Mouse (Mus musculus) kidney, postnatal 4 days (tissue): ENCODE measurements around the gene Xrcc6.

Source experiments
- DNase-seq, 2 experiments: peaks; one replicate each; pipeline ENCODE4 v3.0.0; 2021; ENCODE audit warnings: mixed read lengths in 2 of 2

Gene Xrcc6

DNA sequence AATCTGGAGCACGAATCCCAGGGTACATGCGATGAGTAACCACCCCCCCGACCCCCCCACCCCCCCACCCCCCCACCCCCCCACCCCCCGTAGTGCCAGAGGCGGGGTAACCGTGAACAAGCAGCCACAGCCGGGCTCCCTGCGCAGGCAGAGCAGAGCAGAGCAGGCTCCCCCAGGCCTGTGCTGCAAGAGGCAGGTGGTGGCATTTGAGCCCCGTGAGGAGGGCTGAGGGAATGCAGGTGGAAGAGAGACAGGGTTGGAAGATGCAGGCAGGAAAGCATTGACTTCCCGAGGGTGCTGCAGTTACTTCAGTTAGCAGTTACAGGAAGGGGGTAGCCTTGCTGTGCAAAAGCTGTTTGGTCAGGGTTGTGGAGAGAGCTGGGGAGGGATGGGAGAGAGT is 99.6 kb downstream of the Xrcc6 start:
- DNase-seq = peak; percentile 15 to 36
